Mouse (Mus musculus): Measurements from ENCODE around the gene Cog8.

Gene Cog8

GRCm38 (mm10) chr8:107056076-107056972 lies at the start of gene Cog8, which contains the start of gene Nip7:
TSS of gene Cog8 (minus strand) at chr8:107056689.
TSS of gene Nip7 (plus strand) at chr8:107056877.
- peak; percentile 95 for DNase-seq

GRCm38 (mm10) chr8:107104547-107104946 lies 48.1 kb upstream of the Cog8 start:
- DNase-seq: peak; percentile 81

DNA sequence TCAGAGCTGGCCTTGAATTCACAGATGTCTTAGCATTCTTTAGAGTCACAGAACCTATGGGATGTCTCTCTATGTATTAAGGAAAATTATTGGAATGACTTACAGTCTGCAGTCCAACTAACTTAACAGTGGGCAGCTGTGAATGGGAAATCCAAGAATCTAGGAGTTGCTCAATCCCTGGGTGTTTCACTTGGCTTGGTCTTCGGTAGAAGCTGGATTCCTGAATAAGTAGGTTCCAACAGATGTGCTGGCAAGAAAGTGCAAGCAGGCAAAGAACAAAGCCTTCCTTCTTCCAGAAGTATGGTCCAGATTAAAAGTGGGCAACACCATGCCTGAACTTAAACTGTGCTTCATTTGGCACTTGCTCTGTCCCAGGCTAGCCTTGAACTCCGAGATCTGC lies 44.1 kb upstream of the Cog8 start:
- DNase-seq: no peak

- peak; percentile 94 for DNase-seq
These were observed 40.0 kb upstream of the Cog8 start, which contains the start of gene Terf2 for GRCm38 (mm10) chr8:107096366-107097036. TSS of gene Terf2 (minus strand) at chr8:107096547.

- no peak for DNase-seq
These were observed 39.4 kb upstream of the Cog8 start for GRCm38 (mm10) chr8:107095717-107096365.

DNA sequence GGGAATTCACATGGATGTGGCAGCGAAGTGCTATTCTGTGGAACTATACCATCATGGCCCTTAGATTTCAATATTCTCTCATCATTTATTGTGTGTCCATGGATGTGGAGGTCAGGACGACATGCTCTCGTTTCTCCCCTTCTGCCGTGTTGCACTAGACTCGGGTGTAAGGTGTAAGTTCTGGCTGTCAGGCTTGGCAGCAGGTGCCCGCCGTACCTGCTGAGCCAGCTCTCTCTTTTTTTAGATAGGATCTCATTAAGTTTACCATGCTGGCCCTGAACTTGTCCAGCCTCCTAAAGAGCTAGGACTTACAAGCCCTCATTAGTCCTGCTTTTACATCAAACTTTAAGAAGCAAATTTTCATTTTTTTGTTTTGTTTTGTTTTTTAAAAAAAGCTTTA lies 34.0 kb upstream of the Cog8 start:
- no peak for DNase-seq

DNA sequence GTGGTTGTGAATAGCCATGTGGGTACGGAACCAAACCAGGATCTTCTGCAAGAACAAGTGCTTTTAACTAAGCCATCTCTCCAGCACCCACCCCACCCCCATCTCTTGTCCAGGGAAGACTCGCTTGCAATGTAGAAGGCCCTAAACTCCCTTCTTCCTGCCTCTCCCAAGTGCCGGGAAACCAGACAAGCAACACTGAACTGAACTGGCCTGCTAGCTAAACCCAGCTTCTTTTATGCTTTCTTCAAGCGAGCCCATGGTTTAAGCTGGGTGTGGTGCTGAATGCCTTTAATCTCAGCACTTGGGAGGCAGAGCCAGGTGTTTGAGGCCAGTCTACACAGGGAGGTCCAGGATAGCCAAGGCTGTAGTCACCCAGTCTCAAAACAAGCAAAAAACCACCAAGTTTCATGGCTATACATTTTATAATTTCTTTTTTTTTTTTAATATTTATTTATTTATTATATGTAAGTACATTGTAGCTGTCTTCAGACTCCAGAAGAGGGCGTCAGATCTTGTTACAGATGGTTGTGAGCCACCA lies 32.1 kb upstream of the Cog8 start:
- DNase-seq: no peak

DNA sequence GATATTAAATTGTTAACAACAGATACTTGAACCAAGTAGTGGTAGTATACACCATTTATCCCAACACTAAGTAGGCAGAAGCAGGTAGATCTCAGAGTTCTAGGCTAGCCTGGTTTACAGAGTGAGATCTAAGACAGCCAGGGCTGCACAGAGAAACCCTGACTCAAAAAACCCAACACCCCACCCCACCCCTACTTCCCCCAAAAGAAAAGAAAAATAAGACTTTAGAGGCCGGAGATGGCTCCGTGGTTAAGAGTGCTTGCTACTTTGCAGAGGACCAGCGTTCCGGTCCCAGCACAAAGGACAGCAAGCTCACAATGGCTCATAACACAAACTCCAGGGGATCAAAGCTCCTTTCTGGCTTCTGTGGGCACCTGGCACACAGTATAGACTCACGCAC lies 29.5 kb upstream of the Cog8 start:
- DNase-seq: no peak

DNA sequence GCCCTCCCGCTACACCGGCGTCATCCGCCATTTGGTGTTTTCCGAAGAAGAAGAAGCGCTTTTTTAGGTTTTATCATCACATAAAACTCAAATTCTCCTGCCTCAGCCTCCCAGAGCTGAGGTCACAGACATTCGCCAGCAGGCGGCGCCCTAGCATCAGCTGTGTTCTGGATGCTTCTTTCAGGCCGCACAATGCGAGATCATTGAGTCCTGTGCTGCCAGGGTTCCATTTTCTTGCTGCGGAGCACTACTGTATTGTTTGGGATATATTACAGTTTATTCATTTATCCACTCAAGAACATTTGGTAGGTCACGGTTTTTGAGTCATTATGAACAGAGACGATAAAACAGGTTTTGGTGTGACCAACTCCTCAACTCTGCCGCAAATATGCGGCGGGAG lies 28.9 kb upstream of the Cog8 start:
- DNase-seq: peak; percentile 45

DNA sequence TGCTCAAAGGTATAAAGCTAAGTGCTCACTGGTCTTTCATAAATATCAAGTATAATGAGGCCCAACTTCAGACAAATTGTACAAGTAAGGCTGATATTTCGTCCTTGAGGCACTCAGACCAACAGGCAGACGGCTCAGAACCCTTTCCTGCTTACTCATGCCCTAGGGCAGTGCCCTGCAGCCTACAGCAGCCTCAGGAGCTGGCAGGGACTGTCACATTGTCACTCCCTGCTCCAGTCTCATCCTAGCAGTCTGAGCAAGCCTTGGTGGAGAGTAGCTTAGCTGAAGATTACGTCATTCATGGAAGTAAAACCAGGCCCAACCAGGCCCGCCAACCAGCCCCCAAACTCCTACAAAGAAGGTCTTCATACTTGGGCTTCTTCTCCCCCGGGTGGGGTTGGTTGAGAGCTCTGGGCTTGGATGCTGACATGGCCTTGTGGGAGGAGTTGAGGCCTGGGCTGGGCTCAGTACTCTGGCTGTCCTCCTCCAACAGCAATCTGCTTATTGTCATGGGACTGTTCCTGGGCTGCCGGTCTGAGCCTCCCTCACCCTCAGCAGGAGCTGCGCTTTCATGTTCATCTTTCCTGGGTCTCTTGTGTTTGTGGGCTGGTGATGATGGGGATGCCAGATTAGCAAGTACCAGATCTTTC lies 19.9 kb upstream of the Cog8 start:
- no peak for DNase-seq

DNA sequence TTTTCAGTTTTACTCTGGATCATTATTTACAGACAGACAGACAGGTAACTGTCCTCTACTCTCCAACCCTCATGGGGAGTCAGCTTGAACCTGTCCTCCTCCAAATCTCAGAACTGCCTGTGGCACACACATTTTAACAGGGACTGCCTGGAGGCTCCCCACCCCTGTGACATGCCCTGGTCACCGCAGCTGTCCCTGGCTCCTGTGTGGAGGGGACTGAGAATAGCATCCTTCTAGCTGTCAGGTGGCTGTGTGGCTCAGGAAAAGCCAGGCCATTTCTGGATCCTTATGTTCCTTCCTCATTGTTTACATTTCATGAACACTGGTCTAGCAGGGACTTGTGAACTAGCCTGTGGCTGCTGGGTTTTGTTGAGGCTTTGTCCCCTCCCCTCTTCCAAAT lies 17.6 kb upstream of the Cog8 start:
- DNase-seq: no peak

DNA sequence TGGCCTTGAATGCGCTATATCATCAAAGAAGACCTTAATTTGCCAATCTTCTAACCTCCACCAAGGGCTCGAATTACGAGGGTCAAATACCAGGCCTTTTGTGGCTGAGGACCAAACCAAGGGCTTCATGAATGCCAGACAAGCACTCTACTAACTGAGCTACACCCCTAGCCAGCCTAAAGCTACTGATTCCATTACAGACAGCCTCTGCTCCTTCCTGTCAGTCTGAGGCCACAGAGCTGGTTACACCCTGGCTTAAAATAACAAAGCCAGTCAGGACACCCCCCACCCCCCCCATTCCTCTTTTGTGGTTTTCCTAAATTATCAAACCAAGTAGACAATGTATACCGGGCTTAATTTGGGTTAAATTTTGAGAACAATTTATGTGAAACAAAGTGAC lies 17.2 kb upstream of the Cog8 start:
- no peak for DNase-seq

DNA sequence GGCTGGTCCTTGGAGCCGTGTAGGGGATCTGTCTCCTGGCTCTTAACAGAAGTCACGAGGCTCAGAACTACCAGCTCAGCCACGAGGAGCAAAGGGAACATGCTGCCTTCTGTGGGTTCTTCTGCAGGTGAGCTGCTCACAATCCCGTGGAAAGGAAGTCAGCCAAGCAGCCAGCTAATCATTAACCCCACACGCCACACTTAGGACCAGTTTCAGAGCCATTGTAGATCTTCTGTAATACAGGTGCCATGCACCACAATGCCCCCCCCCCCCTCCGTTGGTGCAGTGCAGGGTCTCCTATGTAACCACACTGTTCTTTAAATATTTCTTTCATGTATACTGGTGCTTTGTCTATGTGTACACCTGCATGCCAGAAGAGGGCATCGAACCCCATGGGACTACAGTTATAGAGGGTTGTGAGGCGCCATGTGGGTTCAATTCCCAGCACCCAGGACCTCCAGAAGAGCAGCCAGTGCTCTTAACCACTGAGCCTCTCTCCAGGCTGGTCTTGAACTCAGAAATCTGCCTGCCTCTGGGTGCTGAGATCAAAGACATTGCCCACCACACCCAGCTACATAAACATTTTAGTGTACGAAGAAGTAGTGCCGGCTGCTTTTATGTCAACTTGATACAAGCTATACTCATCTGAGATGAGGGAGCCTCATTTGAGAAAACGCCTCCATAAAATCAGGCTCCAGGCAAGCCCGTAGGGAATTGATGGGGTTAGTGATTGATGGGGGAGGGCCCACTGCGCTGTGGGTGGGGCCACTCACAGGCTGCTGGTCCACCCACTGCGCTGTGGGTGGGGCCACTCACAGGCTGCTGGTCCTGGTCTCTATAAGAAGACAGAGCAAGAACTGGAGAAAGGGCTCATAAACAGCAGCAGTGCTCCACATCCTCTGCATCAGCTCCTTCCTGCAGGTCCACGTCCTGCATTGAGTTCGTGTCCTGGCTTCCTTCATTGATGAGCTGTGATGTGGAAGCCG lies 9.3 kb upstream of the Cog8 start, which contains the start of gene Tmed6:
Gene Tmed6, minus strand, starts transcription at position 134 of the 986 bp plus-strand sequence.
- DNase-seq: no peak

GRCm38 (mm10) chr8:107062613-107063012 lies 6.1 kb upstream of the Cog8 start:
- DNase-seq: no peak

GRCm38 (mm10) chr8:107056973-107057369 lies 482 bp upstream of the Cog8 start:
- no peak for DNase-seq

DNA sequence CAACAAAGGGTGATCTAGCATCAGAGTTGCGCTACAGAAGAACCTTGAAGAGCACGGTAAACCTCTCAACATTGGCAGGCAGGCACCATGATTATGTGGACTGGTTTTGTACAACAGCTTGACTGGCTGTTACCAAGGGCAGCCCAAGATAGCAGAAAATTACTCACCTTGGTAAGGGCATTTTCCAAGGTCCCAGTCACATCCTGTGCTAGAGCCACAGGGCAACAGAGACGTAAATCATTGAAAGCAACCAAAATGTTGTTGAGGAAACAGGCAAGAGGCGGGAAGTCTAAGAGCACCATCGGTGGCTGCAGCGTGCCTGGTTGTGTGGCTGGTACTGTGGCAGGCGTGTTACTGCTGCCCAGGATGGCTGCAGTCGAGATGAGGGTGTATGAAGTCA lies 4.4 kb downstream of the Cog8 start:
- DNase-seq: no peak

DNA sequence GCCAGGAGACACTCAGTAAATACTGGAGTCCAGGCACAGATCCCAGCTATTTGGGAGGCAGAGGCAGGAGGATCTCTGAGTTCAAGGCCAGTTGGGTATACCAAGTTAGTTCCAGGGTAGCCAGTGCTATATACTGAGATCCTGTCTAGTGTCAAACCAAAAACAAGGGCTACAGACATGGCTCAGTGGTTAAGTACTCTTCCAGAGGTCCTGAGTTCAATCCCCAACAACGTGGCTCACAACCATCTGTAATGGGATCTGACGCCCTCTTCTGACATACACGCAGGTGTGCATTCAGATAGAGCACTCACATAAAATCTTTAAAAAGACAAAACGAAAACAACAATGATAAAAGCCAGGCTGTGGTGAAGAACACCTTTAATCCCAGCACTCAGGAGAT lies 7.0 kb downstream of the Cog8 start:
- no peak for DNase-seq

GRCm38 (mm10) chr8:107048061-107048941 lies 8.2 kb downstream of the Cog8 start, which contains the start of gene Pdf:
TSS of gene Pdf (minus strand) at chr8:107048614.
- peak; percentile 84 for DNase-seq

GRCm38 (mm10) chr8:107046976-107047375 lies 9.5 kb downstream of the Cog8 start:
- DNase-seq: no peak

DNA sequence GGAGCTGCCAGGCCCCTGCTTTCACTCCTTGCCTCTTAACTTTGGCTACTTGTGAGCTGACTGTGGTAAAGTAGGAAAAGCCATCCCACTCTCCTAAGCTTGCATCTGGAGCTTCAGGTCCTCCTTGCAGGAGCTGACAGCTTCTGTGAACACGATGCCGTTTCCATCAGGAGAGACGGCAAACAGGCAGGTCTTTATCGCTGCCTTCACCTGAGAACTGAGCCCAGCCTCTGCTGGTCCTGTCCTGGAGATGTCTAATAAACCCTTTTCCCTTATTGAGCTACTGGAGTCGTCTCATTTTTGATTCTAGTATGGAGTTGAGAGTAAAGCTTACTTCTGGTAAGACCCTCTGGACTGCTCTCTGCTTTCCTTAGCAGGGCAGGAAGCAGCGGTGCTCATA lies 11.0 kb downstream of the Cog8 start:
- no peak for DNase-seq
